Comparison of ENCODE assay signal across 32 mouse cellular contexts in genomic region chr10:50822363-50822762, GRCm38 (mm10).
"Had no signal": no experiment of that assay in that cellular context is flagged by ENCODE, and none has a peak within 500 bp of the region (broad histone marks: within the 10 kb centered on the region; RNA-seq: fewer than 3 reads in every experiment).

No protein-coding gene starts in this region.

- H3K27me3 ChIP-seq: limb, embryonic 12.5 days; limb, embryonic 13.5 days; limb, embryonic 15.5 days; liver, embryonic 12.5 days; liver, embryonic 13.5 days; liver, embryonic 15.5 days; lung, embryonic 15.5 days; megakaryocyte, embryonic 14.5 days; midbrain, embryonic 12.5 days; midbrain, embryonic 13.5 days; midbrain, embryonic 15.5 days; neural tube, embryonic 12.5 days had no signal

- H3K9ac ChIP-seq: limb, embryonic 12.5 days; limb, embryonic 13.5 days; limb, embryonic 15.5 days; liver, embryonic 12.5 days; liver, embryonic 13.5 days; liver, embryonic 14.5 days; liver, embryonic 15.5 days; liver, postnatal 0 days; lung, embryonic 14.5 days; lung, embryonic 15.5 days; midbrain, embryonic 12.5 days; midbrain, embryonic 13.5 days; midbrain, embryonic 15.5 days; neural tube, embryonic 12.5 days had no signal

- DNase-seq: left cerebral cortex, postnatal 4 days; liver; liver, embryonic 13.5 days; liver, postnatal 0 days; lung, adult 18-20 months; lung, adult 2 months; lung, embryonic 14.5 days; lung, postnatal 10 days; lung, postnatal 14 days; lung, postnatal 36 days; lung, postnatal 4 days; midbrain, embryonic 14.5 days had no signal

- H3K4me3 ChIP-seq: limb, embryonic 10.5 days; limb, embryonic 12.5 days; limb, embryonic 13.5 days; limb, embryonic 15.5 days; liver, embryonic 12.5 days; liver, embryonic 13.5 days; liver, embryonic 15.5 days; lung, embryonic 15.5 days; megakaryocyte, embryonic 14.5 days; midbrain, embryonic 10.5 days; midbrain, embryonic 12.5 days; midbrain, embryonic 13.5 days; midbrain, embryonic 15.5 days; myocyte; neural tube, embryonic 12.5 days had no signal

- H3K4me1 ChIP-seq: limb, embryonic 10.5 days; limb, embryonic 12.5 days; limb, embryonic 13.5 days; limb, embryonic 15.5 days; liver, embryonic 12.5 days; liver, embryonic 13.5 days; liver, embryonic 15.5 days; lung, embryonic 15.5 days; midbrain, embryonic 10.5 days; midbrain, embryonic 12.5 days; midbrain, embryonic 13.5 days; midbrain, embryonic 15.5 days; neural tube, embryonic 12.5 days had no signal

- H3K36me3 ChIP-seq: limb, embryonic 10.5 days; limb, embryonic 12.5 days; liver, embryonic 13.5 days; lung, embryonic 15.5 days; midbrain, embryonic 12.5 days; midbrain, embryonic 13.5 days; midbrain, embryonic 15.5 days had no signal

- H3K27ac ChIP-seq: limb, embryonic 10.5 days; limb, embryonic 12.5 days; limb, embryonic 13.5 days; limb, embryonic 15.5 days; liver, embryonic 12.5 days; liver, embryonic 13.5 days; liver, embryonic 14.5 days; liver, embryonic 15.5 days; lung, embryonic 15.5 days; macrophage; midbrain, embryonic 10.5 days; midbrain, embryonic 12.5 days; midbrain, embryonic 13.5 days; midbrain, embryonic 15.5 days; neural tube, embryonic 12.5 days had no signal

- H3K4me2 ChIP-seq: limb, embryonic 12.5 days; limb, embryonic 13.5 days; limb, embryonic 15.5 days; liver, embryonic 11.5 days; liver, embryonic 12.5 days; liver, embryonic 13.5 days; liver, embryonic 15.5 days; lung, embryonic 14.5 days; lung, embryonic 15.5 days; midbrain, embryonic 11.5 days; midbrain, embryonic 12.5 days; midbrain, embryonic 13.5 days; midbrain, embryonic 15.5 days; neural tube, embryonic 12.5 days had no signal

- ATAC-seq: liver, embryonic 12.5 days; liver, postnatal 0 days; lung, postnatal 0 days; midbrain, embryonic 13.5 days; midbrain, embryonic 15.5 days; midbrain, embryonic 16.5 days had no signal

- H3K9me3 ChIP-seq: limb, embryonic 10.5 days; limb, embryonic 12.5 days; limb, embryonic 13.5 days; limb, embryonic 15.5 days; liver, embryonic 12.5 days; liver, embryonic 13.5 days; liver, embryonic 15.5 days; lung, embryonic 15.5 days; megakaryocyte, embryonic 14.5 days; midbrain, embryonic 10.5 days; midbrain, embryonic 12.5 days; midbrain, embryonic 13.5 days; midbrain, embryonic 15.5 days; neural tube, embryonic 12.5 days had no signal
